Mouse (Mus musculus): Measurements from ENCODE around the gene Dnmt3l.

GRCm38 (mm10) chr10:78067226-78067625 is 25.5 kb downstream of the Dnmt3l start:
- no peak for TF ChIP-seq CTCF (IDR thresholded peaks at IDR 0.05)
- TF ChIP-seq POLR2A (IDR thresholded peaks at IDR 0.05; ENCODE audit: insufficient read depth, low read depth, low read length), result no peak
- no peak for TF ChIP-seq EP300 (IDR thresholded peaks at IDR 0.05; ENCODE audit: insufficient read depth, low read depth, low read length)
